Mouse (Mus musculus) layer of hippocampus, adult 2 months (tissue): ENCODE data around the gene Gli1. TPM values are rescaled to one million over a fixed set of nuclear protein-coding genes. Genes with fewer than 3 reads are reported as not detected.

ENCODE experiments used
- DNase-seq, 2 experiments: peaks; one replicate each; pipeline ENCODE4 v3.0.0; 2022; ENCODE audit warnings: low spot score in 2 of 2
- H3K27ac ChIP-seq: fragments of 200-600 bp; 2 replicates; pipeline ENCODE4 v1.8.1; 2022
- H3K4me3 ChIP-seq: fragments of 200-600 bp; 2 replicates; pipeline ENCODE4 v1.8.1; 2022; ENCODE audit warnings: mild to moderate bottlenecking
- CTCF ChIP-seq: fragments of 200-600 bp; conservative IDR thresholded peaks from 2 replicates; pipeline ENCODE4 v1.8.1; 2022; ENCODE audit warnings: antibody characterized with exemption, mild to moderate bottlenecking, moderate library complexity
- long read RNA-seq, 2 experiments: library from polyadenylated mRNA; stranded (forward); transcript quantifications; one replicate each; pipeline ENCODE4 v2.0.0; 2021; ENCODE audit warnings: borderline mapping rate in 2 of 2
- total RNA-seq, 2 experiments: library from RNA; stranded (reverse); gene quantifications; 2 replicates each; pipeline ENCODE4 v1.2.3; 2021

Gene Gli1
- total RNA-seq: 1 to 10 TPM; 2.5 to 3.1 TPM
- long read RNA-seq, experiment 1, partial matches to known transcripts: 1 of 2 reads
- long read RNA-seq, experiment 1, other reads (novel, unspliced or antisense): 1 of 2 reads
- long read RNA-seq, experiment 2, full-length matches to known transcripts: 1 of 2 reads
- long read RNA-seq, experiment 2, partial matches to known transcripts: 1 of 2 reads
- long read RNA-seq, experiment 2, other reads (novel, unspliced or antisense): 0 of 2 reads

DNA sequence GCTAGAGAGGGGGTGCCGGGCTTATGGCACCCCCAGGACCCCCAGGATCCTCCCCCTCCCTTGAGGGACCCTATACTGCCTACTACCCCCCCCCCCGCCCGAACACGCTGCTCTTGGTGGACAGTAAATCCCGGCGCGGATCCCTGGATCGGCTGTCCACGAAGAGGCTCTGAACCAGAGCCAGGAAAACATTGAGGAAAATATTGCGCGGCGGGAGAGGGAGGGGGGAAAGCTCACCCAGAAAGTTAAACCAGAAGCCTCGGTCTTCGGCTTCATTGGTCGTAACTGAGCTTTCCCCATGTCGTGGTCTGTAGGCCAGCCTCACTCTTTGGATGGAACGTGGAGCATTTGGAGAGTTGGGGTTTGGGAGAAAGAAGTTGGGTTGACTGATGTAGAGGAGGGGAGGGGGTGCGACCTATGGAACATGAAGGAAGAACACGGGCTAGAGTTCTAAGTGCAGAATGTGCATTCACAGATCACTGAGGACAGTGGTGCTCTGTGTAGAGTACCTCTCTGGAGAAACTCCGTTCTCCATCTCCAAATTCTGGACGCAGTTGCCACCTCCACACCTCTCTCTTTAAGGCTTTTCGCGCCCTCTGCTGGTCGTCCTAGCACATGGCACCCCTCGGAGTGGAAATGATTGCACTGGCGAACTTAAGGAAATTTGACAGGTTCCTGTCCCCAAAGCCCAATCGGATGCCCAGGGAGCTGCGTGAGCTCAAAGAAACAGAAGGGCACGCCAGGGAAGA is at the start of gene Gli1:
Gene Gli1 (minus strand): TSS at position 84 of the 749 bp plus-strand sequence.
- peak; percentile 93 for TF ChIP-seq CTCF
- Histone ChIP-seq H3K4me3 (peak within 1 kb of the TSS; percentile 43), H3K27ac (no peak within 1 kb of the TSS)
- peak; percentile 59 to 81 for DNase-seq

GRCm38 (mm10) chr10:127381743-127382134 is 40.0 kb upstream of the Gli1 start:
- peak overlapping the region; percentile 76 for H3K4me3 ChIP-seq
- H3K27ac ChIP-seq: peak overlapping the region; percentile 84; the same call in 1 of the 2 replicates
- DNase-seq: no peak
- TF ChIP-seq CTCF: no peak

DNA sequence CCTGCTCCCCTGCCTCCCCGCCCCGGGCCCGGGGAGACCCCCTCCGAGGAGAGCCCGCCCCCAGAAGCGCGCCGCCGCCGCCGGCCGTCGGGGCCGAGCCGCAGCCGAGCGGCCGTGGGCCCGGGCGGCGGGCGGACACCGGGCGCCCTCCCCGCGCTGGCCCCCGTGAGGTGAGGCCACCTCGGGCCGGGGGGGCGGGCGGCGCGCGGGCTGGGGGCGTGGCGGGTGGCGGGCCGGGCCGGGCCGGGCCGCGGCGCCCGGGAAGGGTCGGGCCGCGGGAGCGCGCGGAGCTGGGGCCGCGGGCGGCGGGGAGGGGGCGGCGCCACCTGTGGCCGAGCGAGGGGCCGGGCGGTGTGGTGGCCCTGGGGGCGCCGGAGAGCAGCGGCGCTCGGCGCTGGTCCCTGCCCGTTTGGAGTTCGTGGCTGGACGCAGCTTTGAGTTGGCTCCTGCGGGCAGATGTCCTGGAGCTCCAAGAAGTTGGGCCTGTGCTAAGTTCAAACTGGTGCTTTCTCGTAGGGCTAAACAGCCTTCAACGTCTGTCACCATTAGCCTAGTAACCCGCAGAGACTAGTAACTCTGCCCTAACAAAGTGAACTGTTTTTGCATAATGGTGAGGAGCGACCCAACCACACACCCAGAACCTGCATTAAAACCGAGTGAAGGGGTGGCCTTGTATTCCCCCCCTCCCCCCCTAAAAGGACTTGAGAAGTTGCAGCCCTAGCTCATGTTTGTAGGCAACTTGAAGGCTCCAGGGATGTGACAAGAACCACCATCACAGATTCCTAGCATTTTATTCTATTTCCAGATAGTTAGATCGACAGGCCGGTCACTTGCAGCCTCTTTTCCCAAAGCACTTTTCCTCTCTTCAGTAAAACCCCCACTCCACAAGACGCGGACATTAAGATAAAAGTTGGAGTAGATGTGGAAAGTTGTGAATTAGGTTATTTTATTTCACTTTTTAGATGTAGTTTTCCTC is 39.3 kb upstream of the Gli1 start:
- peak; percentile 10 to 40 for DNase-seq
- H3K4me3 ChIP-seq: peak overlapping the region; percentile 85
- peak overlapping the region; percentile 93 for H3K27ac ChIP-seq
- peak; percentile 36 for TF ChIP-seq CTCF

DNA sequence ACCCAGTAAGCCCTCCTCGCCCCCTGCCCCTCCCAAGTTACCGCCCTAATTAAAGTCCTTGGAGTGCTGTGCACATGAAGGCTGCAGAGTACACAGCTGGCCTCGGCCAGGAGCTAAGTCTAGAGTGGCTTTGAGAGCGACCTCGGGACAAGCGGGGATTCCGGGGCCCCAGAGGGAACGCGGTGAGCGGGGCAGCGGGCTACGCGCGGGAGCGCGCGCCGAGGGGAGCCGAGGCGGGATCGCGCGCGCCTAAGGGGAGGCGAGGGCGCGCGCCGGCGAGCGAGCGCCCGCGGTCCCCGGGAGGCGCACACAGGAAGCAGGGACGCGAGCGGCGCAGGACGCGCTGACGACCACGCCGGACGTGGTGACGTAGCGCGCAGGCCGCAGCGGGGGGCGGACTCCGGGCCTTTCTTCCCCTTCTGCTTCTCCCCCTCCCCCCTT is 38.5 kb upstream of the Gli1 start, which contains the start of gene R3hdm2:
Gene R3hdm2 (plus strand): TSS at position 77 of the 441 bp plus-strand sequence.
- peak; percentile 91 to 92 for DNase-seq
- Histone ChIP-seq H3K4me3 (peak within 1 kb of the TSS; percentile 85), H3K27ac (peak within 1 kb of the TSS; percentile 93)
- TF ChIP-seq CTCF: no peak

DNA sequence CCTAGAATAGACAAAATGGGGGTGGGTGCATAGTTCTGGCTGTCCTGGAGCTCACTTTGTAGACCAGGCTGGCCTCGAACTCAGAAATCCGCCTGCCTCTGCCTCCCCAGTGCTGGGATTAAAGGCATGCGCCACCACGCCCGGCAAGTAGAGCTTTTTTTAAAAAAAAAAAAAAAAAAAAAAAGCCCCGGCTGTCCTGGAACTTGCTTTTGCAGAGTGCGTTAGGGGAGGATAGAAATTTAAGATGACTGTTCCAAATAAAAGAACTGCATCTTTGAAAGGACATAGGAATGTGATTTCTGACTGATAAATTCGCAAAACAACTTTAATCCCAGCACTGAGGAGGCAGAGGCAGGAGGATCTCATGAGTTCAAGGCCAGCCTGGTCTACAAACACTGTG is 37.9 kb upstream of the Gli1 start:
- peak overlapping the region; percentile 93 for H3K27ac ChIP-seq
- peak overlapping the region; percentile 85 for H3K4me3 ChIP-seq
- no peak for DNase-seq
- TF ChIP-seq CTCF: no peak

DNA sequence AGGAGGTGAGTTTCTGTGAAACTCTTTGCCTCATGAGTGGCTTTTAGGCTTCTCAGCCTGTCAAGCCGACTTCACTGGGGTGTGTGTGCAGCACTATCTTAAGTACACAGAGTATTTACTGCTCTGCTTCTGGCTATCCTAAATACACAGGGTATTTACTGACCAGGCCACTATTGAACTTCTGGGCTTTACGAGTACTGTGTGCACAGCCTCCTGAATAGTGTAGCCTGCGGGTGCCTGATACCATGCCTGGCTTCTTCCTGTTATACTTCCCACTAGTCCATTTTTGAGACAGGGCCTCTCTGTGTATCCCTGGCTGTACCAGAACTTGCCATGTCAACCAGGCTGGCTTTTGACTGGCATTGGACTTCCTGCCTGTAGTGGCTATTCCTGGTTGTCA is 35.9 kb upstream of the Gli1 start:
- H3K27ac ChIP-seq: no peak overlapping the region
- TF ChIP-seq CTCF: no peak
- no peak for DNase-seq
- H3K4me3 ChIP-seq: no peak overlapping the region

DNA sequence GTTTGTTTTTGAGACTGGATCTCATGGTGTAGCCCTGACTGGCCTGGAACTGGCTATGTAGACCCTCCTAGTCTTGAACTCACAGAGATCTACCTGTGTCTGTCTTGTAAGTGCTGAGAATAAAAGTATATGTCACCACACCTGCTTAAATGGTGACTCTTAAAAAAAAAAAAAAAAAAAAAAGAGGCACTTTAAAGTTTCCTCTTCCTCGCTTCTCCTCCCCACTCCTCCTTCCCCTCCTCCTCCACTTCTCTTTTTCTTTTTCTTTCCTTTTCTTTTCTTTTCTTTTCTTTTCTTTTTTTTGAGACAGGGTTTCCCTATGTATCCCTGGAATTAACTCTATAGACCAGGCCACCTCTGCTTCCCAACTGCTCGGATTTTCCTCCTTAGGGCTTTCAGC is 29.2 kb upstream of the Gli1 start:
- Histone ChIP-seq H3K27ac (no peak overlapping the region), H3K4me3 (no peak overlapping the region)
- no peak for TF ChIP-seq CTCF
- no peak for DNase-seq

- TF ChIP-seq CTCF: no peak
These were observed 28.4 kb upstream of the Gli1 start, which contains the start of gene Inhbc for GRCm38 (mm10) chr10:127369834-127370820. Inhbc (minus strand) TSS chr10:127370431.

GRCm38 (mm10) chr10:127368273-127368672 is 26.5 kb upstream of the Gli1 start:
- no peak for TF ChIP-seq CTCF
- DNase-seq: no peak
- Histone ChIP-seq H3K4me3 (no peak overlapping the region), H3K27ac (no peak overlapping the region)

More at GRCm38 (mm10) chr10:127369834-127370820, 28.4 kb upstream of the Gli1 start, which contains the start of gene Inhbc:
- Histone ChIP-seq H3K4me3 (no peak within 1 kb of the TSS), H3K27ac (no peak within 1 kb of the TSS)
- no peak for DNase-seq

DNA sequence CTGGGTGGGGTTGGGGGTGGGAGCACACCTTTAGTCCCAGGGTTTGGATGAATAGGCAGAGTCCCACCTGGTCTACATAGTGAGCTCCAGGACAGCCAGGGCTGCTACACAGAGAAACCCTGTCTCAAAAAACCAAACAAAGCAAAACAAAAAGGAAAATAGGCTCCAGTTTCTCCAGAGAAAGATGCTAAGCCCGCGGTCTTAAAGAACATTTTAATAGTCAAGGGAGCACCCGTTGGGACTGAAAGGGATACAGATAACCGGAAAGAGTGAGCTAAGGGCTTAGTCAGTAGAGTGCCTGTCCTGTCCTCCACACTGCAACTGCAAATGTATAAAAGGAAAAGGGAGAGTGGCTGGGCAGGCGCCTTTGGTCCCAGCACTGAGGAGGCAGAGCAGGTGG is 25.3 kb upstream of the Gli1 start:
- no peak for TF ChIP-seq CTCF
- DNase-seq: no peak
- Histone ChIP-seq H3K27ac (no peak overlapping the region), H3K4me3 (no peak overlapping the region)

- DNase-seq: no peak
- Histone ChIP-seq H3K4me3 (no peak overlapping the region), H3K27ac (no peak overlapping the region)
- TF ChIP-seq CTCF: no peak
These were observed 18.9 kb upstream of the Gli1 start for GRCm38 (mm10) chr10:127360714-127361113.
